Mouse (Mus musculus) right cerebral cortex, postnatal 25 days (tissue): ENCODE measurements around the gene Sdk1.
"Not testable (repeated sequence)": the region's sequence is repeated elsewhere in the genome, so short reads cannot be mapped to it uniquely, and the experiment has no call there.

Experiments
- DNase-seq: peaks from one replicate; pipeline ENCODE4 v3.0.0; 2022

The Sdk1 gene

GRCm38 (mm10) chr5:141468821-141469220 is 227.5 kb downstream of the Sdk1 start:
- DNase-seq: no peak

- DNase-seq: no peak
Measured at GRCm38 (mm10) chr5:141505281-141505680, 264.0 kb downstream of the Sdk1 start.

- no peak for DNase-seq
Measured at GRCm38 (mm10) chr5:141506344-141506743, 265.1 kb downstream of the Sdk1 start.

GRCm38 (mm10) chr5:141524801-141525715 is 283.8 kb downstream of the Sdk1 start:
- no peak for DNase-seq

- no peak for DNase-seq
Measured at GRCm38 (mm10) chr5:141540193-141540592, 298.9 kb downstream of the Sdk1 start.

GRCm38 (mm10) chr5:141542890-141543666 is 301.8 kb downstream of the Sdk1 start:
- DNase-seq: no peak

GRCm38 (mm10) chr5:141553444-141553843 is 312.2 kb downstream of the Sdk1 start:
- no peak for DNase-seq

- no peak for DNase-seq
Measured at GRCm38 (mm10) chr5:141558731-141559130, 317.4 kb downstream of the Sdk1 start.

- no peak for DNase-seq
Measured at GRCm38 (mm10) chr5:141560325-141560724, 319.0 kb downstream of the Sdk1 start.

- DNase-seq: no peak
Measured at GRCm38 (mm10) chr5:141561989-141562560, 320.8 kb downstream of the Sdk1 start.

- DNase-seq: no peak
Measured at GRCm38 (mm10) chr5:141564197-141564596, 322.9 kb downstream of the Sdk1 start.

GRCm38 (mm10) chr5:141568106-141568505 is 326.8 kb downstream of the Sdk1 start:
- no peak for DNase-seq

GRCm38 (mm10) chr5:141570442-141570841 is 329.2 kb downstream of the Sdk1 start:
- no peak for DNase-seq

- no peak for DNase-seq
Measured at GRCm38 (mm10) chr5:141574263-141574662, 333.0 kb downstream of the Sdk1 start.

GRCm38 (mm10) chr5:141591246-141591645 is 350.0 kb downstream of the Sdk1 start:
- no peak for DNase-seq

- DNase-seq: no peak
Measured at GRCm38 (mm10) chr5:141612721-141613120, 371.4 kb downstream of the Sdk1 start.

- DNase-seq: no peak
Measured at GRCm38 (mm10) chr5:141615763-141616162, 374.5 kb downstream of the Sdk1 start.

GRCm38 (mm10) chr5:141617660-141618059 is 376.4 kb downstream of the Sdk1 start:
- no peak for DNase-seq

GRCm38 (mm10) chr5:141625401-141625800 is 384.1 kb downstream of the Sdk1 start:
- no peak for DNase-seq

- no peak for DNase-seq
Measured at GRCm38 (mm10) chr5:141631641-141632040, 390.4 kb downstream of the Sdk1 start.

GRCm38 (mm10) chr5:141633271-141633670 is 392.0 kb downstream of the Sdk1 start:
- no peak for DNase-seq

GRCm38 (mm10) chr5:141636406-141636805 is 395.1 kb downstream of the Sdk1 start:
- DNase-seq: no peak

- not testable (repeated sequence) for DNase-seq
Measured at GRCm38 (mm10) chr5:141637054-141637453, 395.8 kb downstream of the Sdk1 start.
